Mouse (Mus musculus) retina, postnatal 7 days (tissue): Measurements from ENCODE around the gene Npepl1.
A peak's percentile ranks its signal among the peaks of the same experiment; 100 is the strongest.

Source experiments
- DNase-seq: peaks from one replicate; pipeline ENCODE4 v3.0.0-alpha.2; 2012; ENCODE audit warnings: low read depth, low spot score

Gene Npepl1

GRCm38 (mm10) chr2:174109991-174110782 is at the start of gene Npepl1:
Npepl1 (plus strand) TSS chr2:174110349.
- DNase-seq, result peak; percentile 41

GRCm38 (mm10) chr2:174061219-174061618 is 48.9 kb upstream of the Npepl1 start:
- no peak for DNase-seq

- DNase-seq, result no peak
Measured at GRCm38 (mm10) chr2:174063074-174063473, 47.1 kb upstream of the Npepl1 start.

- DNase-seq, result no peak
Measured at GRCm38 (mm10) chr2:174063527-174064211, 46.5 kb upstream of the Npepl1 start.

- DNase-seq, result no peak
Measured at GRCm38 (mm10) chr2:174067793-174068419, 42.2 kb upstream of the Npepl1 start.

GRCm38 (mm10) chr2:174069532-174070049 is 40.6 kb upstream of the Npepl1 start:
- DNase-seq, result no peak

- no peak for DNase-seq
Measured at GRCm38 (mm10) chr2:174071406-174071805, 38.7 kb upstream of the Npepl1 start.

- no peak for DNase-seq
Measured at GRCm38 (mm10) chr2:174073156-174073790, 36.9 kb upstream of the Npepl1 start.

GRCm38 (mm10) chr2:174074621-174075020 is 35.5 kb upstream of the Npepl1 start:
- DNase-seq, result no peak

GRCm38 (mm10) chr2:174075072-174075570 is 35.0 kb upstream of the Npepl1 start:
- no peak for DNase-seq

GRCm38 (mm10) chr2:174075673-174076432 is 34.3 kb upstream of the Npepl1 start, which contains the start of gene Stx16:
Stx16 (plus strand) TSS chr2:174076308.
- peak; percentile 84 for DNase-seq

- DNase-seq, result peak; percentile 28
Measured at GRCm38 (mm10) chr2:174076433-174076824, 33.7 kb upstream of the Npepl1 start.

GRCm38 (mm10) chr2:174077004-174077695 is 33.0 kb upstream of the Npepl1 start:
- DNase-seq, result no peak

- DNase-seq, result no peak
Measured at GRCm38 (mm10) chr2:174077776-174078338, 32.3 kb upstream of the Npepl1 start.

- DNase-seq, result no peak
Measured at GRCm38 (mm10) chr2:174081833-174082232, 28.3 kb upstream of the Npepl1 start.

- DNase-seq, result no peak
Measured at GRCm38 (mm10) chr2:174082380-174082918, 27.7 kb upstream of the Npepl1 start.

- DNase-seq, result no peak
Measured at GRCm38 (mm10) chr2:174095086-174095485, 15.1 kb upstream of the Npepl1 start.

GRCm38 (mm10) chr2:174102399-174102798 is 7.8 kb upstream of the Npepl1 start:
- DNase-seq, result no peak

GRCm38 (mm10) chr2:174103527-174103926 is 6.6 kb upstream of the Npepl1 start:
- DNase-seq, result no peak
